Mouse (Mus musculus) heart, adult 8-10 months (tissue): ENCODE measurements around the gene Asb3. TPM values are rescaled to one million over a fixed set of nuclear protein-coding genes. Genes with fewer than 3 reads are reported as not detected.
A peak's percentile ranks its signal among the peaks of the same experiment; 100 is the strongest.

Experiments used
- DNase-seq: peaks from one replicate; pipeline ENCODE4 v3.0.0; 2022; ENCODE audit warnings: low spot score
- total RNA-seq, 4 experiments: library from RNA; stranded (reverse); gene quantifications; 2 replicates each; pipeline ENCODE4 v1.2.4; 2022

Gene Asb3
- 1 to 10 TPM; 7.4 to 9.9 (median 8.2) TPM for total RNA-seq

DNA sequence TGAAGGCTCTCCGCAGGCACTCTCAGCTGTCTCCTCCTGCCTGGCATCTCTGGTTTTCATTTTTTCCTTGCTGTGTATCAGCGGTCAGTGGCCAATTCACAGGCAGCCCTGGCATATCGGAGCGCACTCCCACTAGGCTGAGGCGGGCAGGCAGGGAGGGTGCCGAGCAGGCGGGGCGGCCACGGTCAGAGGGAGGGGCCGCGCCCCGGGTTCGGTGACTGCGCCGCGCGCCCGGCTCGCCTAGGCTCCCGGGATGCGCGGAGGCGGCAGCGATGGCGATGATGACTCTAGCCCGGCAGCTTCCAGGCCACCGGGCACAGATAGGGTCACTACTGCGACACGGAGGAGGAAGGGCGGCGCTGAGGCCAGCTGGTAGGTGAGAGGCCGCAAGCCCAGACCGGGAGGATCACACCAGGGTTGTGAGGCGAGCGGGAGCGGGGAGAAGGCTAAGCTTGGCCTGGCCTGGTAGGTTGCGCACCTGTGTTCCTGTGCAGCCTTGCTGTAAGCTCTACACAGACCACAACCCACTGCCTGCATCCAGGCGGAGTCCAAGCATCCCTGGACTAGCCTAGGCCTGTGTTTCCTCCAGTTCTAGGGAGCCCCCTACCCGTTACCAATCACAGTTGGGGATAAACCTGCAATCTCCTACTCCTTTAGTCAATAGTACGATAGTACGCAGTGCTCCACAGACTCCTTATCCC is at the start of gene Asb3, which contains the start of gene Gpr75:
Gene Asb3 (plus strand): TSS at position 246 of the 701 bp plus-strand sequence.
Gene Gpr75 (plus strand): TSS at position 188 of the 701 bp plus-strand sequence.
- DNase-seq: peak; percentile 7

DNA sequence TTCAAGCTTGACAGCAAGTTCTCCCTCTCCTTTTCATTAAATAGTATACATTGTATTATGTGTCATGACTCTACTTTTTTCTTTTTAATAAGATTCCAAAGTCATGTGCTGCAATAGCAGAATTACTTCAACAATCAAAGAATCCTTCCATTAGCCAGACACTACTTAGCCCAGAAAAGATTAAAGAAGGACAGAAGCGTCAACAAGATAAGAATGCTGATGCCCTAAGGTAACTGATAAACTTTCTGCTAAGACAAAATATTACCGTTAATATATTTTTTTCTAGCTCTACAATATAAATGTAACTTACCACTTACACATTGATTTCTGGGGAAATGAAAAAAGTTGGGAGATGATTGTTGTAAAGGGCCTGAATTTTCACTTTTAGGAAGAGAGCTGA is 46.4 kb upstream of the Asb3 start:
- DNase-seq: no peak

DNA sequence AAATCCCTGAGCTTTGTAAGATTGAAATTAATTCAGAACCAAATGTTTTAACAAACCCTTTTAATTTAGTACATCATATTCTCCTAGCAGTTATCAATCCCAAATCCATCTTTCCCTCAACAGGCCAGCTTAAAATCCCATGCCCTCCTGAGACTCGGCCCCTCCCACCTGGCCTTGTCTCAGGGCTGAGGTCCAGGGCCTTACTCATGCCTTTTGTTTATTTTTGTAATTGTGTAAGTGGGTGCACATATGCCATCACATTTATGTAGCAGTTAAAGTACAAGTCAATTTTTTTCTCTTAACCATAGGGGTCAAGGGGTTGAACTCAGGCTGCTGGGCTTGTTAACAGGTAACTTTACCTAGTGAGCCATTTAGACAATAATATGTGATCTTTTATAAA is 40.9 kb upstream of the Asb3 start:
- no peak for DNase-seq

DNA sequence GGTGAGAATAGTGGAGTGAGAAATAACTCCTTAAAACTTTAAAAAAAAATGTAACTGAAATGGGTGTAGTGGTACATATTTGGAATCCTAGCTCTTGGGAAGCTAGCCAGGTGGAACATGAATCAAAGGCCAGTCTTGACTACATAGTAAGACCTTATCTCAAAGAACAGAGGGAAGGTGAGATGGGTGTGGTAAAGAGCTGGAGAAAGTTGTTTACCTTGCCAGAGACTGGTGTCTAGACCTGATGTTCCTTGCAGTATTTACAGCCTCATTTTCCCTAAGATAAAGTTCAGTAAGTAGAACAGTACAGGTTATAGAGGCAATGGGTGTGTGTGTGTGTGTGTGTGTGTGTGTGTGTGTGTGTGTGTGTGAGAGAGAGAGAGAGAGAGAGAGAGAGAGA is 12.8 kb upstream of the Asb3 start:
- no peak for DNase-seq

DNA sequence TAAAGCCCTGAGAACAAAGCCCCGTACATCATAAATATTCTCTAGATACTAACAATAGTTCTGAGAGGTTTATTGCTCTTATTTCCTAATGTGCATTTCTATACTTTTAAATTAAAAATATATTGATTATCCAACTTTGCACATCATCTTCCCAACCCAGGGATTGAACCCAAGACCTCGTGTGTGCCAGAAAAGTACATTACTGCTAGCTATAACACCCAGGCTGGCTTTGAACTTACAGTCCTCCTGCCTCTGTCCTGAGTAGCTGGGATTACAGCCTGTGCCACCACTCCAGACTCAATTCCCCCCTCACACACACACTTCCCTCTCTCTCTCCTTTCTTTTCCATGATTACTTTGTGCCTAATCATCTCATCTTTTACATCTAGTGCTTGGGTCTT is 2.9 kb downstream of the Asb3 start:
- DNase-seq: no peak

DNA sequence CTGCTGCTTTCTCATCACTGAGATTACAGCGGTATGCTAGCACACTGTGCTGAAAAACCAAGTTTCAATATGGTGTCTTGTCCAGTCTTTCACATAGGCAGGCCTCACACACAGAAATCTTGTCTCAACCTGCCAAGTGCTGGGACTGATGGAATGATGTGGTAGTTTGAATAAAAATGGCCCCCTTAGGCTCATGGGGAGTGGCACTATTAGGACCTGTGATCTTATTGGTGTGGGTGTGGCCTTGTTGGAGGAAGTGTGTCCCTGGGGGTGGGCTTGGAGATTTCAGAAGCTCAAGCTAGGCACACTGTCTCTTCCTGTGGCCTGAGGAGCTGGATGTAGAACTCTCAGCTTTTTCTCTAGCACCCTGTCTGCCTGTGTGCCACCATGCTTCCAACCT is 11.0 kb downstream of the Asb3 start:
- DNase-seq: no peak

DNA sequence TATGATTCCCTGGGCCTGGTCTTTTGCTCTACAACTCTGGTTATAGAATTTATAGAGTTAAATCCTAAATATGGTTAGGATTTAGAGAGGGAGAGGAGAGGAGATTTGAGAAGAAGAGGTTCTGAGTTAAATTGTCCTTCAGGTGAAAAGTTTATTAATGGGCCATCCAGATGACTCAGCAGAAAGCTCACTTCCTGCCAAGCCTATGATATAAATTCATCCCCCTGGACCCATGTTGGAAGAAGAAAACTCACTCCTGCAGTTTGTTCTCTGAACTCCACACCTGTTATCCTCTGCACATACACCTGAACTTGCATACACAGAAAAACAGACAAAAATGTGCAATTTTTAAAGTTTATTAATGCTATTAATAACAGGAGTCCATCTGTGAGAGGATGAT is 14.1 kb downstream of the Asb3 start:
- DNase-seq: no peak

DNA sequence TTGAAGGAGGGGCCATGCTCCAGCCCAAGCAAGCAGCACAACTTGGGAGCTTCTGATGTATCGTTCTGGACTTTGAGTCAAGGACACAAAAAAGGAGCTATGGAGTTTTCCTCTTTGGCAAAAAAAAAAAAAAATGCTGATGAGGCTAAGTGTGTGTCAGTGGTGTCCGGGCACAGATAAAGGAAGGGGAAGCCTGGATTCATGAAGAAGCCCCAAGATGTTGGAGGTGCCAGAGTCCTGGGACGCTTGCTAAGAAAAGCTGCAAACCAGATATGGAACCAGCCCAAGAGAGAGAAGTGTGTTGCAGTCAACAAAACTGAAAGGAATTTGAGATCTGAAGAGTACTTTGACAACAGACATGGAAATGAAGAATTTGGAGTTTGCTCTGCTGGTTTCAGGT is 27.1 kb downstream of the Asb3 start:
- DNase-seq: no peak

DNA sequence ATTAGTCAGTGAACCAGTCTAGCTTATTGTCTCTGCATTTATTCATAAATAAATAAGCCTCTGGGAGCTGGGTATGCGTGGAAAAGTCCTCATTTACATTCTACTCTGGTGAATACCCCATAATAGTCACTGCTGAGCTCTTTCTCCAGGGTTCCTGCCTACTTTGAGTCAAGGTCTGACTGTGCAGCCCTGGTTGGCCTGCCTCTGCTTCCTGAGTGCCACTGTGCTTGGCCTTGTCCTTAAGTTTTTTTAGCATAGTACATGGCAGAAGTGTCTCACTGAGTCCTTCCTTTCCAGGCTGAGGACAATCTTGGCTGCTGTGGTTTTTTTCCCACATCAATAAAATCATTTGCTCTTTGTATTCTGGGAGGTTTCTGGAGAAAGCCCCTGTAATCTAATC is 35.4 kb downstream of the Asb3 start:
- no peak for DNase-seq

DNA sequence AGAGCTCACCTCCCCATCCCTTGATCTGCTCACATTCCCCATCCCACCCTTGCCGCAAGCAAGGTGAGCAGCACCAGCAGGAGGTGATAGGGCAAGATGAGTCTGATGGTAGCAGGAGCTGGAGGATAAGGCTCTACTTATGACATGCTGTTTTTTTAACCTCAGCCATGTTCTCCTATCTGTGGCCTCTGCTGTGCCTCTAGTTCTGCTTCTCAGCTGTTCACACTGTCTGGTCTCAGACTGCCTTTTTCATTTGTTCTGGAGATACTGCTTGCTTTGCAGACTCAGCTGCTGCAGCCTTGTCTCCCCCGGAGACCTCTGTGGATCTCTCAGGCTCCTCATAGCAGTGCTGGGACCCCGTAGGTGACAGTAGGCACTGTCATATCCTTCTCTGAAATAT is 38.1 kb downstream of the Asb3 start:
- DNase-seq: no peak

DNA sequence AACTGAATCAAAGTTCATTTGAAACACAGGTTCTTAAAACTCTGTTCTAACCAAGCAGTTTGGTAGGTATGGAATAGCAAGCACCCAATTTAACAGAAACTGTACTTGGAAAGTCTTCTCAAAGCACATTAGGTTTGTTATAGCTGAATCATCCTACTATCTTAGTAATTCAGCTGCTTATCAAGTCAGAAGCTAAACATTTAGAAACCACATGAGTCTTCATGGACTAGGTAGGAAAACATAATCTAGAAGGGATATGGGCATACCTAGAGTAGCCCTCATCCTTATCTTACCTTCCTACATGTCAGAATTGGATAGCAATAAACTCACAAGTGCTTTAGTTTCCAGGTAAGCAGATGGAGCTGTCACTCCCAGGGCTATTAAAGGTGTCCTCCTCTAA is 42.9 kb downstream of the Asb3 start:
- no peak for DNase-seq

DNA sequence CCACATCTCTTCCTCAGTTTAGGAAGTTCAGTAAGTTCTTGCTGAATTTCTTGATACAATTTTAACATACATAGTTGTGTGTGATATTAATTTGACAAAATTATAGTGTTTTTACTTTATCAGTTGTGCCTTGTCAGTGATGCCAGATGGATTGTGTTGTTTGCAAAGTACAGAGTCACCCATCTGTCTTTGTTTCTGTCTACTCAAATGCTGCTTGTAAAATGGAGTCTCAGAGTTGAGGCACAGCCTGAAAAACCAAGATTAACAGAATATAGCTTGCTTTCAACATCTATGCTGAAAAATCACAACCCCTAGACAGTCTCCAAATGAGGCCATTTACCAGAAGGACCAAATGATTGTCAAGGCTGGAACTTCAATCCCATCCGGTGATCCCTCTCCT is 43.3 kb downstream of the Asb3 start:
- DNase-seq: no peak

DNA sequence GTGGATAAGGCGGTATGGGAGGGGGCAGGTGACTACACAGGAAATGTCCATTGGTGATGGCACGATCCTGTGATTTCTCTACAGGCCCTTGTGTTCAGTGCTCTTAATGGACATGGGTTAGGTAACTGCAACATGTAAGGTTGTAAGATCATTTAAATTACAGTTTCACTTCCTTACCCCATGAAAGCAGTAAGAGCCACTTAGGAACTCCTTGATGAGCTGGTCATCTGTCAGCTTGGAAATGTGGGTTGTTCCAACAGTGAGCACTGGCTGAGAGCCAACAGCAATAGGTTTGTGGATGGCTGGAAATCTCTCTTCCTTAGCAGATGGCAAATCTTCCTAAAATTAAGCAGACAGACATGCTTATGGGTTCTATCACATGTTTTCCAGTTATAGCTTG is 58.3 kb downstream of the Asb3 start:
- no peak for DNase-seq

DNA sequence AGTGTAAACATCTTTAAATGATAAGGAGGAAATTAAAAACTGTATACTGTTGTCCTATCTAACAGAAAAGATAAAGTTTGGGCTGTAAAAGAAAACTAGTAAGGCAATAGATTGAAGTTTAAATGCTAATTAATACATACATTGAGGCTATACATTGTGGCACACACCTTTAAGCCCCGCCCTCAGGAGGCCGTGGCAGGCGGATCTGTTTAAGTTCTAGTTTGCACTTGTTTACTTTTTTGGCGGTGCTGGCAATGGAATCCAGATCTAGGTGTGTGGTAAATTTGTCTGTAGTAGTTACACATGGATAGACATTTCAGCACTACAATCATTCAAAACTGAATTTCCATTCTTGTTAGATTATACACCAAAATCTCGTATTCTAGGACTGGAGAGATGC is 67.6 kb downstream of the Asb3 start:
- no peak for DNase-seq

DNA sequence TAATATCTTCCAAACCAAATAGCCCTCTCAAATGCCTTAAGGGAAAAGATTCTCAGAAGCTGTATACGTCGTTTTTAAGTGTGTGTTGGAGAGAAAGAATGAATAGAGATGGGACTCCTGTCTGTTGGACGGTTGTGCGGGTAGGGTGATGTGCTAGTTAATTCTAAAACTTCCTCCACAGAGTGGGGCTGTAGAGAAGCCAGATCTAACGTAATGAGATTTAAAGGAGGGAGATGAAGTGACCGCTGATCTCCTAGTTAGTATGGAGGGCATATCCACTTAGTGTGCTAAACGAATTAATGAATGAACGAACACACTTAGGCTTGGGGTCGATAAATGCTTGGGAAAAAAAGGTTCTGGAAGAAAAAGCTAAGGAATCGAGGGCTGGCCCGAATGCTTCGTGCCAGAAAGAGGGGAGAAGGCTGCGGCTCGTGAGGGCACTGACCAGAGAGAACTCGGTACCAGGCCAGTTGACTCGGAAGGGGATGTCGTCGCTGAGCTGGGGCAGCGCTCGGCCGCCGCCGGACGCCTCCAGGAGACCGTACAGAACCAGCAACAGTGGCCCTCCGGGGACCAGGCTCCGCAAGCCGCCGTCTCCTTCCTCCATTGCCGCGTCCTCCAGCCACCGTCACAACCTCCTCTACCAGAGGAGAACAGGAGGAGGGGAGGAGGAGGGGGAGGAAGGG is 68.4 kb downstream of the Asb3 start:
- DNase-seq: peak; percentile 19

DNA sequence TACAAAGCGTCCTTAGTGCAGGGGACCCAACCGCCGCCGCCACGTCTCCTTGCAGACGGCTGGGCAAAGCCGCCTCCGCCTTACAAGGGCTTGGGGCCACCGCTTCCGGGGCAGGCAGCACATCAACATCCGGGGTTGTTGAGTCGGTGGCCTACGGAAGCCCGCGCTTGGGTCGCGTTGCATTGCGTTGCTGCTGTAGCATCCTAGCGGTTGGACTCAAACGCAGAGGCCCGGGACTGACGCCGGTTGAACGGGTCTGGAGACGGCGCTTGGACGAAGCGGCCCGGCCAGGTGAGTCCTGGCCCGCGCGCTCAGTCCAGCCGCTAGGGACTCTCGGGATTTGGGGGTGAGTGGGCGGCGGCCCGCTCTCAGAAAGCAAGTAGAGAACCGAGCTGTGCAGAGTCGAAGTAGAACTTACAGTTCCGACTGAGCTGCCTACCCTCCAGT is 69.1 kb downstream of the Asb3 start, which contains the start of gene Erlec1:
Gene Erlec1 (minus strand): TSS at position 57 of the 447 bp plus-strand sequence.
- DNase-seq: peak; percentile 84

DNA sequence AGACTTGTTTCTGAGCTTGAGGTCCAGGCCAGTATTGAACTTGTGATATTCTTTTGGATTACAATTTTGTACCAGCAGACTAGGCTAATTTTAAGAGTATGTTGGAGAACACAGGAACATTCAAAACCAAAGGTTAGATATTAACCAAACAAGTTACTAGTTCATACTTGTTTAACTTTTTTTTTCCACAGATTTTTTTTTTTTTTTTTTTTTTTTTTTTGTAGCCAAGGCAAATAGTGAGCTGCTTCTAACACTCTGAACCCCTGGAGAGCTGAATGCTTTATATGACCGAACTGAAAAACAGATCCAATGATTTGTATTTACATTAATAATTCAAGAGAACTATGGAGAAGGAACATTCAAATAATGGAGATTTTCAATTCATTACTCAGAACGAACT is 100.0 kb downstream of the Asb3 start:
- no peak for DNase-seq

DNA sequence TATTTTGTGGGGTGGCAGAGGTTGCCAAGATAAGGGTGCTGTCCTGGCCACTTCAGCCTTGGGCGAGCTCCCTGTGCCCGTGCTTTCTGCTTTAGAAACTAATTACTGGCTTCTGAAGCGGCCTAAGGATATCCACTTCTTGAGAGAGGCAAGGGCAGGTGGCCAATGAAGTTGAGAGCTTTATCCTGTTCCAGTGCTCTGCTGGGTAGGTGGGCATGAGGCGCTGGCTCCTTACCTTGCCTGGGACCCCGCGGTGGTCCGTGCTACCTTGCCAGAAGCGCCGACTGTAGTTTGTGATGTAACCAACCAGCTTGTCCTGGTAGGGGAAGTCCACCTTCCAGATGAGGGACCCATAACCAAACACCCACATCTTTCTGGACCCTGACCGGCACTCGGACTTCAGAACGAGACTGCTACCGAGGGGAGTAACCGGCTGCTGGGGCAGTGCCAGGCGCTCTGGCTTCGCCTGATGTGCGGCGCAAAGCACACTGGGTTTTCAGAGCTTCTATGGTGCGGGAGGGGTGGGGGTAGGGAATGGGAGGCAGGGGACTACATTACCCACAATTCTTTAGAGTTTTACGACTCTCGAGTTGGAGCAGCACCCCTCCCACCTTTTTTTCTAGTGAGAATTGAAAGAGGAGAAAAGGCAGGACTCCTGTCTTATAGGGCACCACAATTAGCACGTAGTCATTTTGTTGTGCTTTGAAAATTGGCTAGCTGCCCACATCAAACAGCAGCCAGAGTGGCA is 100.8 kb downstream of the Asb3 start, which contains the start of gene Chac2:
Gene Chac2 (minus strand): TSS at position 474 of the 748 bp plus-strand sequence.
- DNase-seq: peak; percentile 83

DNA sequence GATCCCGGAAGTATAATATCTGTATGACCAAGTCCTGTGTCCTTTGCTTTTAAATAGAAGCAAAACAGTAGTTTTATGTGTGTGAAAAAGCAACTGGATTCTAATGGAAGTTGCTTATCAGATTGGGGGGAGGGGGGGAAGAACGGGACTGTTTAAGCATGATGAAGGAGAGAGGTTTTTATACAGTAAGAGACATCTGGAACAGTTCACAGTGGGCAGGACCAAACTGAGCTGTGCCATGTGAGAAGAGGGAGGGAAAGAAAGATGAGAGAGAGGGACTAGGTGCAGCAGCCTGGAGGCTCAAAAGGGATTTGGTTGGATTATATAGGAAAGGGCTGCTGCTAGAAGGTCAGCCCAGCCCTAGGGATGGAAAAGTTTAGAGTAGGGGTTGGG is 101.4 kb downstream of the Asb3 start:
- no peak for DNase-seq

DNA sequence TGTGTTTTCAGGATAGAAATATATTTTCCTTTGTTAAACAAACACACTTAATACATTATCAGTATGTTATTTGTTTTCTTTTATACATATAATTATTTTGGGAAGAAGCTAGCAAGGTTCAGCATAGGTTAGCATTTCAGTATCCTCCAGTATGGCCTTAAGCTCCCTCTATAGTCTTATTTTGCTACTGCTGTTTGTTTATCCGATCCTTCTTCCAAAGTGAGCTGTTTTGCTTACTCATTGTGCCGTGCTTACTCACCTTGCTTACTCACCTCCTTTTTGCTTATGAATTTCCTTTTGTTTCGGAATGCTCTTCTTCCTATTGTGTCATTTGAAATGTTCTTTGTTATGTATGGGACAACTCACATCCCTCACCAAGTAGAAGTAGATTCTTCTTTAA is 111.5 kb downstream of the Asb3 start:
- DNase-seq: no peak

DNA sequence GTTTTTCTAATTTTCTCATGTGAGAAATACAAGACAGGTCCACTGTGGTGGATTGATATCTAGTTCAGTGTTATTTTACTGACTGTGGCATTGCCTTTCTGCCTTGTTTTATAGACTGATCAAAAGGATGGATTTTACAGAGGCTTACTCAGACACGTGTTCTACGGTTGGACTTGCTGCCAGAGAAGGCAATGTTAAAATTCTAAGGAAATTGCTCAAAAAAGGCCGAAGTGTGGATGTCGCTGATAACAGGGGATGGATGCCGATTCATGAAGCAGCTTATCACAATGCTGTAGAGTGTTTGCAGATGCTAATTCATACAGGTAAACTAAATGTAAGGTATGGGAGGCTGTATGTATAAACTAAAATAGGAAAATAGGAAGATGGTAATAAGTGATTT is 113.0 kb downstream of the Asb3 start:
- no peak for DNase-seq

DNA sequence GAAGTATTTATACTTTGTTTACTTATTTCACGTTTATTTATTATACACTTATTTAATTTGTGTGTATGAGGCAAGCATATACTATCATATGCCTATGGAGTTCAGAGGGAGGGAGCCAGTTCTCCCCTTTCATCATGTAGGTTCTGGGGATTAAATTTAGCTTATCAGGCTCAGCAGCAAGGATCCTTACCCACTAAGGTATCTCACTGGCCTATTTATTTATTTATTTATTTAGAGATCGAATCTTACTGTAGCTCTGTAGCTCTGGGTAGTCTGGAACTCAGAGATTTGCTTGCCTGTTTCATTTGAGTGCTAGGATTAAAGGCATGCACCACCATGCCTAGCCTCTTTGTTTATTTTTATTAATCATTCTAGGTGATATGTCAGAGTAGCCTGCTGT is 113.5 kb downstream of the Asb3 start:
- no peak for DNase-seq

DNA sequence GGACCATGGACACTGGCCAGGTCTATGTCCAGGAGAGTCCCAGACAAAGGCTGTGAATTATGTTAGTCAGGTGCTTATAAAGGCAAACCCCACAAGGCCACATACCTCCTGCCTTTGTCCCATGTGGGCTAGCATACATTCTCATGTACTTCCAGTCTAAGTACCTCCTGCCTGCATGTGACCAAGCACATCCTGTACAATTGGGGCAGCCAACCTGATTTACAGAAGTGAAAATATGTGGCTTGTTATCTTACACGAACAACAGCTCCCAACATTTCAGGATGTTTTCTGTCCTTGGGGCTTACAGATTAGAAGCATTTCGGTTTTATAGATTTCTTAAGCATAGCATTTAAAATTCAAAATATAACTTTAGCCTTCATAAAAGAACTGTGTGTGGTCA is 114.8 kb downstream of the Asb3 start:
- DNase-seq: no peak
